ENCODE assay signal across 8 mouse cellular contexts in the genomic region with DNA sequence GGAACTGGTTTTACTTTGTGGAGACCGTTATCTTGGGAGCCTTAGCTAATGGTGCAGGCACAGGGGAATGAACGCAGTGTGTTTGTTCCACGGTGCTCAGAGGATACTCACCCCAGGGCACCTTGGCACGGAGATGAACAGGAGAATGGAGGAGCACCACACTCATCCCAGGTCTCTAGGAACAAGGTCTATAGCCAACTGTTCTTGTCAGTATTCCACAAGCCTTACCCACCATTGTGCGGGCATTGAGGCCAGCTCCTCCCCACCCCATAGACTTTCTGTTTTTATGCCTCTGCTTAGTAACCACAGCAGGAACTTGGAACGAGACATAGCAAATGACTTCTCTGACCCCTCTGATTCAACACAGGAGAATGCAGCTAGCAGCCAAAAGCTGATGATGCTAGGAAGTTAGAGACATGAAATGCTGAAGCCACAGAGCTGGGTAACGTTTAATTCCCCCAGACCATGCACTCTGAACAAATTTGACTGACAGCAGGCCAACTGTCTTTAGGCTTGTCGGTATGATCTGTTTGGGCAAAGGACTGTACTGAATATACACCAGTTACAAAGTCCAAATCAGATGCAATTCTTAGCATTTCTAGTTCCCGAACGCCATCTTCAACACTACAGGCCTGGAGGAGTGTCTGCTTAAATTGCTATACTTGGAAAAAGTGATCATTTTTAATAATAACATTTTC.
DNase-seq lines count a peak whose midpoint lies in the region; ATAC-seq lines count a peak whose summit lies in the region.

No protein-coding gene starts in this region.

- H3K36me3 ChIP-seq in intestine, embryonic 15.5 days = no peaks in the 10 kb centered on the region
- H3K36me3 ChIP-seq in midbrain, embryonic 13.5 days = no peaks in the 10 kb centered on the region

- no peak overlapping the region for H3K4me3 ChIP-seq in intestine, embryonic 15.5 days (replicated peaks)
- no peak overlapping the region for H3K4me3 ChIP-seq in midbrain, embryonic 13.5 days (replicated peaks)

- H3K27me3 ChIP-seq in intestine, embryonic 15.5 days (replicated peaks) = no peaks in the 10 kb centered on the region
- no peaks in the 10 kb centered on the region for H3K27me3 ChIP-seq in midbrain, embryonic 13.5 days

- peak; percentile 16 for DNase-seq in ovary, adult 18-20 months (ENCODE audit: low spot score)
- DNase-seq in ovary, postnatal 10 days (ENCODE audit: low spot score) = no peak
- DNase-seq in gastrocnemius, adult 18-20 months (ENCODE audit: low spot score) = peak; percentile 54
- no peak for DNase-seq in spleen, adult 12 weeks (ENCODE audit: low spot score)
- no peak for DNase-seq in left cerebral cortex, postnatal 10 days (ENCODE audit: extremely low spot score in 1 of 2, low spot score in 2 of 2)
- no peak for DNase-seq in left cerebral cortex, adult 8-10 months (ENCODE audit: low spot score in 2 of 2)

- peak overlapping the region; percentile 13; the same call in 1 of the 2 replicates for H3K4me2 ChIP-seq in intestine, embryonic 15.5 days (replicated peaks)
- H3K4me2 ChIP-seq in midbrain, embryonic 13.5 days (replicated peaks) = no peak overlapping the region

- WGBS in intestine, embryonic 15.5 days = 45% methylated on average over 10 of the region's 10 CpGs
- 63% methylated on average over 10 of the region's 10 CpGs for WGBS in midbrain, embryonic 13.5 days

- no peak overlapping the region for H3K27ac ChIP-seq in intestine, embryonic 15.5 days
- H3K27ac ChIP-seq in midbrain, embryonic 13.5 days = peak overlapping the region; percentile 40; the same call in 1 of the 2 replicates

- H3K9ac ChIP-seq in intestine, embryonic 15.5 days = no peak overlapping the region
- H3K9ac ChIP-seq in midbrain, embryonic 13.5 days (replicated peaks) = no peak overlapping the region

- ATAC-seq in intestine, embryonic 15.5 days = peak; percentile 47
- peak; percentile 67 for ATAC-seq in midbrain, embryonic 13.5 days

- H3K4me1 ChIP-seq in intestine, embryonic 15.5 days (replicated peaks) = no peaks in the 10 kb centered on the region
- H3K4me1 ChIP-seq in midbrain, embryonic 13.5 days (replicated peaks) = peaks cover 6% of the 10 kb centered on the region

- intact Hi-C loops in left cerebral cortex, postnatal 10 days (cut with DNase I) = no loop called here

- H3K9me3 ChIP-seq in intestine, embryonic 15.5 days = no peaks in the 10 kb centered on the region
- no peaks in the 10 kb centered on the region for H3K9me3 ChIP-seq in midbrain, embryonic 13.5 days

Comparison
In these comparisons a context has a peak if more than half of its experiments do, and no peak if none do; other contexts are left out.
1. DNase-seq: peak in ovary, adult 18-20 months (single experiment) and gastrocnemius, adult 18-20 months (single experiment); none in ovary, postnatal 10 days (single experiment), spleen, adult 12 weeks (single experiment), left cerebral cortex, postnatal 10 days (0 of 2) and left cerebral cortex, adult 8-10 months (0 of 2).